Mouse (Mus musculus) right cerebral cortex, postnatal 4 days (tissue): ENCODE results near the gene Tatdn3.

Experiments used
- DNase-seq: peaks from one replicate; pipeline ENCODE4 v3.0.0-alpha.2; 2022

The Tatdn3 gene

GRCm38 (mm10) chr1:191062781-191063485, at the start of gene Tatdn3, which contains the start of gene Nsl1:
TSS of gene Tatdn3 (minus strand) at chr1:191062932.
TSS of gene Nsl1 (plus strand) at chr1:191063012.
- DNase-seq = peak; percentile 94

- no peak for DNase-seq
These were observed 48.4 kb upstream of the Tatdn3 start for GRCm38 (mm10) chr1:191111146-191111545.

- DNase-seq = no peak
These were observed 47.2 kb upstream of the Tatdn3 start for GRCm38 (mm10) chr1:191109907-191110306.

- DNase-seq = no peak
These were observed 44.6 kb upstream of the Tatdn3 start for GRCm38 (mm10) chr1:191107306-191107705.

- no peak for DNase-seq
These were observed 42.5 kb upstream of the Tatdn3 start for GRCm38 (mm10) chr1:191105246-191105645.

GRCm38 (mm10) chr1:191102730-191103370, 40.1 kb upstream of the Tatdn3 start:
- DNase-seq = no peak

- no peak for DNase-seq
These were observed 37.1 kb upstream of the Tatdn3 start for GRCm38 (mm10) chr1:191099772-191100291.

GRCm38 (mm10) chr1:191099114-191099513, 36.4 kb upstream of the Tatdn3 start:
- no peak for DNase-seq

- peak; percentile 62 for DNase-seq
These were observed 35.3 kb upstream of the Tatdn3 start, which contains the start of gene Batf3 for GRCm38 (mm10) chr1:191097802-191098747. TSS of gene Batf3 (plus strand) at chr1:191097847.

- no peak for DNase-seq
These were observed 34.3 kb upstream of the Tatdn3 start for GRCm38 (mm10) chr1:191096871-191097681.

- peak; percentile 14 for DNase-seq
These were observed 32.3 kb upstream of the Tatdn3 start for GRCm38 (mm10) chr1:191095019-191095418.

GRCm38 (mm10) chr1:191093578-191093977, 30.8 kb upstream of the Tatdn3 start:
- DNase-seq = no peak

GRCm38 (mm10) chr1:191092050-191092449, 29.3 kb upstream of the Tatdn3 start:
- no peak for DNase-seq

- no peak for DNase-seq
These were observed 26.6 kb upstream of the Tatdn3 start for GRCm38 (mm10) chr1:191089355-191089754.

- DNase-seq = no peak
These were observed 25.2 kb upstream of the Tatdn3 start for GRCm38 (mm10) chr1:191087955-191088354.

- no peak for DNase-seq
These were observed 24.2 kb upstream of the Tatdn3 start for GRCm38 (mm10) chr1:191086960-191087359.

- no peak for DNase-seq
These were observed 23.7 kb upstream of the Tatdn3 start for GRCm38 (mm10) chr1:191086304-191086878.

- DNase-seq = no peak
These were observed 22.9 kb upstream of the Tatdn3 start for GRCm38 (mm10) chr1:191085597-191085996.

GRCm38 (mm10) chr1:191084951-191085559, 22.3 kb upstream of the Tatdn3 start:
- DNase-seq = peak; percentile 73

GRCm38 (mm10) chr1:191083230-191083629, 20.5 kb upstream of the Tatdn3 start:
- DNase-seq = no peak
